Mouse (Mus musculus): Measurements from ENCODE around the gene D1Ertd622e. TPM values are rescaled to one million over a fixed set of nuclear protein-coding genes. Genes with fewer than 3 reads are reported as not detected.
A peak's percentile ranks its signal among the peaks of the same experiment; 100 is the strongest.

The D1Ertd622e gene
- total and polyA plus RNA-seq, 2 experiments, result 9.2 to 14.0 TPM

DNA sequence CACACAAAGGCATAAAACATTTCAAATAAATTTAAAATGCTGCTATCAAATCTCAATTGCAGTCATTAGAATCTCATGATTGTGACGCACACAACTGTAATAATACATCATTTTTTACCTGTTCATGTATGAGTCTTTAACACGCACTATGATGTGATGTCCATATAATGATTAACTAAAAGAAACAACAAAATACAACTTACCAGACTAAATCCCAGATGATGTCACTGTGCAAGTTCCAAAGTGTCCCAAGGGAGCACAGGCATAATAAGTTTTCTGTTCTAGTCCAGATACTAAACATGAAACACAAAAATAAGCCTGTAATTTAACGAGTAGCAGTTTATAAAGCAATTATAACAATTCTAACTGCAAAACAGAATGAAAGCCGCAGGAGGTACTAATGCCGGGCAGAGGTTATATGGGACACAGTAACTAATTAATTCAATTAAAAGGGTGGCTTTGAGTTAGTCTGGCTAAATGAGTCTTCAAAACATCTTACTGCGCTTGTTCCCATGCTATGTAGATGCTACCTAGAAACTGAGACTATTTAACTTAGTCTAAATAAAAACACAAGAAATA is 7.4 kb downstream of the D1Ertd622e start:
- Histone ChIP-seq H3K9ac (ENCODE audit: low read depth, low read length) (no peak overlapping the region), H3K27ac (replicated peaks; ENCODE audit: insufficient read depth, low read depth, low read length) (no peak overlapping the region), H3K79me2 (ENCODE audit: control insufficient read depth, insufficient read depth, low read length) (peaks cover 12% of the 10 kb centered on the region; the same call in 1 of the 2 replicates), H3K4me1 (ENCODE audit: control insufficient read depth, insufficient read depth, low read length) (peaks cover 11% of the 10 kb centered on the region), H3K4me3 (ENCODE audit: insufficient read depth, low read depth, low read length) (no peak overlapping the region), H3K36me3 (ENCODE audit: control insufficient read depth, insufficient read depth, low read length) (no peaks in the 10 kb centered on the region; the same call in 1 of the 2 replicates), H3K27me3 (ENCODE audit: control insufficient read depth, insufficient read depth, low read length) (no peaks in the 10 kb centered on the region)
- WGBS, result 68% methylated on average over 6 of the region's 6 CpGs
- peak; percentile 59 for DNase-seq (ENCODE audit: extremely low read depth, low read depth, low spot score)
- TF ChIP-seq POLR2A (IDR thresholded peaks at IDR 0.05; ENCODE audit: extremely low read depth, insufficient read depth, low read length), result no peak
- TF ChIP-seq CTCF (IDR thresholded peaks at IDR 0.05; ENCODE audit: low read depth, low read length), result no peak

DNA sequence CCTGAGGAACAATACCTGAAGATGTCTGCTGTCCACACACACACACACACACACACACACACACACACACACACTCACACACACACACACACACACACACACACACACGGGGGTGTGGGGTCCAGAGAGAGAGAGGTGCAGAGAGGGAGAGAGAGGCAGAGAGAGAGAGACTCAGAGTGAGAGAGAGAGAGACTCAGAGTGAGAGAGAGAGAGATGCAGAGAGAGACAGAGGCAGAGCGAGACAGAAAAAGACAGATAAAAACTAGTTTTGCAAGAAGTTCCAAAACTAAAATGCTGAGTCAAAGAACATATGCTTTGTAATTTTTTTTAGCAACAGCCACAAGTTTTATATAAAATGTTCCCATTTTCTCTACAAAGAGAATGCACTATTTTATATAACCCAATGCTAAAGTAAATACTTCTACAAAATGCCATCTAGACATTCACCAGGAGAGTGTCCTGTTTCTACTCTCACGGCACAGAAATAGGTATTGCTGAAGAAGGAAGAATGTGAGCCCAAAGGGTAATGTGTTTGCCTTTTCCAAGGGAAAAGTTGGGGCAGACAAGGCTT is 11.2 kb downstream of the D1Ertd622e start:
- Histone ChIP-seq H3K4me3 (ENCODE audit: insufficient read depth, low read depth, low read length) (no peak overlapping the region), H3K27ac (replicated peaks; ENCODE audit: insufficient read depth, low read depth, low read length) (no peak overlapping the region), H3K79me2 (ENCODE audit: control insufficient read depth, insufficient read depth, low read length) (peaks cover 4% of the 10 kb centered on the region; the same call in 1 of the 2 replicates), H3K36me3 (ENCODE audit: control insufficient read depth, insufficient read depth, low read length) (peaks cover 3% of the 10 kb centered on the region; the same call in 1 of the 2 replicates), H3K9ac (ENCODE audit: low read depth, low read length) (no peak overlapping the region), H3K27me3 (ENCODE audit: control insufficient read depth, insufficient read depth, low read length) (no peaks in the 10 kb centered on the region), H3K4me1 (ENCODE audit: control insufficient read depth, insufficient read depth, low read length) (peaks cover 2% of the 10 kb centered on the region; the same call in 1 of the 2 replicates)
- WGBS, result 73% methylated on average over 3 of the region's 3 CpGs
- TF ChIP-seq CTCF (IDR thresholded peaks at IDR 0.05; ENCODE audit: low read depth, low read length) (no peak), POLR2A (IDR thresholded peaks at IDR 0.05; ENCODE audit: extremely low read depth, insufficient read depth, low read length) (no peak)
- DNase-seq (ENCODE audit: extremely low read depth, low read depth, low spot score), result no peak

DNA sequence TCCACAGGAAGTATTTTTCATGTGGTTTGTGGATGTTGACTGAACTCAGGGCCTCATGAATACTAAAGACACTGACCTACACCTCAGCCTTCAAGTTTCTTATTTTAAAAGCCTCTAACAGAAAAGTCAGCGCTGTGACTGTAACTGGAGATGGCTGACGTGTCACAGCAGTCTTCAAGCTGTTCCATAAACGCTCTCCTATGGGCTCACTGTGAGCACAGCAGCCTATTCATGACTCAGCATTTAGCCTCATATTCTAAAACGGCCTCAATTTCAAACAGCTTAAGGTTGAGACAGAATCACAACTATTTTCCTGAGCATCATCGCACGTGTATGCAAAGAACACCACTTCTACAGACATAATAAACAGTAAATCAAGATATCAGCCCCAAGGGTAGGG is 11.8 kb downstream of the D1Ertd622e start:
- WGBS, result 66% methylated on average over 6 of the region's 6 CpGs
- no peak overlapping the region for H3K9ac ChIP-seq (ENCODE audit: low read depth, low read length)
- TF ChIP-seq POLR2A (IDR thresholded peaks at IDR 0.05; ENCODE audit: extremely low read depth, insufficient read depth, low read length) (no peak), CTCF (IDR thresholded peaks at IDR 0.05; ENCODE audit: low read depth, low read length) (no peak)
- H3K4me3 ChIP-seq (ENCODE audit: insufficient read depth, low read depth, low read length), result no peak overlapping the region
- H3K27me3 ChIP-seq (ENCODE audit: control insufficient read depth, insufficient read depth, low read length), result no peaks in the 10 kb centered on the region
- DNase-seq (ENCODE audit: extremely low read depth, low read depth, low spot score), result no peak
- H3K4me1 ChIP-seq (ENCODE audit: control insufficient read depth, insufficient read depth, low read length), result peaks cover 2% of the 10 kb centered on the region; the same call in 1 of the 2 replicates
- no peaks in the 10 kb centered on the region; the same call in 1 of the 2 replicates for H3K79me2 ChIP-seq (ENCODE audit: control insufficient read depth, insufficient read depth, low read length)
- H3K36me3 ChIP-seq (ENCODE audit: control insufficient read depth, insufficient read depth, low read length), result peaks cover 5% of the 10 kb centered on the region; the same call in 1 of the 2 replicates
- no peak overlapping the region for H3K27ac ChIP-seq (replicated peaks; ENCODE audit: insufficient read depth, low read depth, low read length)

DNA sequence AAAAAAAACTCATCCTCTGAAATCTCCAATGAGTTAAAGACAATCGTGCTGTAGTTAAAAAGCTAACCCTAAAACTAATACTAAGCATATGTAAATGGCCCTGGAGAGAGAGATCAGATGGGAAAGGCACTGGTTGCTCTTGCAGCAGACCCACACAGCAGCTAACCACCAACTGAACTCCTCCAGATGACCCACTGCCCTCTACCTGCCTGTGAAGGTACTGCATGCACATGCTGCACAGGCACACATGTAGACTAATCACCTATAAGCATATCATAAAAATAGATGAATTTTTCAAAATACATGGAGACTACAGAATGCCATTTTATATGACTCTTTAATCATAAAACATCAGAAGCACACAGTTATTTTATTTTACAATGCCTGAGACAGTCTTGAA is 14.8 kb downstream of the D1Ertd622e start:
- Histone ChIP-seq H3K27ac (replicated peaks; ENCODE audit: insufficient read depth, low read depth, low read length) (no peak overlapping the region), H3K36me3 (ENCODE audit: control insufficient read depth, insufficient read depth, low read length) (peaks cover 12% of the 10 kb centered on the region), H3K27me3 (ENCODE audit: control insufficient read depth, insufficient read depth, low read length) (no peaks in the 10 kb centered on the region), H3K79me2 (ENCODE audit: control insufficient read depth, insufficient read depth, low read length) (no peaks in the 10 kb centered on the region; the same call in 1 of the 2 replicates), H3K4me1 (ENCODE audit: control insufficient read depth, insufficient read depth, low read length) (no peaks in the 10 kb centered on the region), H3K9ac (ENCODE audit: low read depth, low read length) (no peak overlapping the region), H3K4me3 (ENCODE audit: insufficient read depth, low read depth, low read length) (no peak overlapping the region)
- TF ChIP-seq POLR2A (IDR thresholded peaks at IDR 0.05; ENCODE audit: extremely low read depth, insufficient read depth, low read length), result no peak
- TF ChIP-seq CTCF (IDR thresholded peaks at IDR 0.05; ENCODE audit: low read depth, low read length), result peak; percentile 44; the same call in 1 of the 2 replicates
- WGBS, result 97% methylated on average over 1 of the region's 1 CpGs
- DNase-seq (ENCODE audit: extremely low read depth, low read depth, low spot score), result no peak

DNA sequence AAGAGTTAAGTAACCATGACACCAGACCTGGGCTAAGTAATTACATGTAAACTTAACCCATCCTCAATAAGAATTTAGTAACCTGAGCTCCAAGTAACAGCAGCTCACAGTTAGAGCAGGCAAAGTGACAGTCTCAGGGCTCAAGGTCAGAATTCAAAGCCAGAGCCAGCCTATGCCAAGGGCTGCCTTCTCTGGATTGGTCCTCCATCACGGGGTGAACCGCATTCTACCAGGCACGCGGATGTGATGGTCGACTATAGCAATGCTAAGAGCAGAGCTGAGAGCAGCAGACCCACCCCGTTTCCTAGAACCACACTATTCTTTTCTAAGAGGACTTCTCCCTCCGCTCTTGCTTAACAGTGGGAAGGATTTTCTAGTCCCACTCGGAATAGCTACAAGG is 27.8 kb downstream of the D1Ertd622e start:
- Histone ChIP-seq H3K27me3 (ENCODE audit: control insufficient read depth, insufficient read depth, low read length) (no peaks in the 10 kb centered on the region), H3K27ac (replicated peaks; ENCODE audit: insufficient read depth, low read depth, low read length) (no peak overlapping the region), H3K36me3 (ENCODE audit: control insufficient read depth, insufficient read depth, low read length) (peaks cover 1% of the 10 kb centered on the region; the same call in 1 of the 2 replicates), H3K4me1 (ENCODE audit: control insufficient read depth, insufficient read depth, low read length) (no peaks in the 10 kb centered on the region), H3K4me3 (ENCODE audit: insufficient read depth, low read depth, low read length) (no peak overlapping the region), H3K79me2 (ENCODE audit: control insufficient read depth, insufficient read depth, low read length) (no peaks in the 10 kb centered on the region), H3K9ac (ENCODE audit: low read depth, low read length) (no peak overlapping the region)
- DNase-seq (ENCODE audit: extremely low read depth, low read depth, low spot score), result no peak
- TF ChIP-seq CTCF (IDR thresholded peaks at IDR 0.05; ENCODE audit: low read depth, low read length) (no peak), POLR2A (IDR thresholded peaks at IDR 0.05; ENCODE audit: extremely low read depth, insufficient read depth, low read length) (no peak)
- WGBS, result 94% methylated on average over 8 of the region's 8 CpGs
